Mouse (Mus musculus) forelimb bud, embryonic 11.5 days (tissue): ENCODE results near the gene Cnpy1.

Experiments used
- DNase-seq: peaks from one replicate; pipeline ENCODE4 v3.0.0-alpha.2; 2012; ENCODE audit warnings: low read depth, low spot score

The Cnpy1 gene

DNA sequence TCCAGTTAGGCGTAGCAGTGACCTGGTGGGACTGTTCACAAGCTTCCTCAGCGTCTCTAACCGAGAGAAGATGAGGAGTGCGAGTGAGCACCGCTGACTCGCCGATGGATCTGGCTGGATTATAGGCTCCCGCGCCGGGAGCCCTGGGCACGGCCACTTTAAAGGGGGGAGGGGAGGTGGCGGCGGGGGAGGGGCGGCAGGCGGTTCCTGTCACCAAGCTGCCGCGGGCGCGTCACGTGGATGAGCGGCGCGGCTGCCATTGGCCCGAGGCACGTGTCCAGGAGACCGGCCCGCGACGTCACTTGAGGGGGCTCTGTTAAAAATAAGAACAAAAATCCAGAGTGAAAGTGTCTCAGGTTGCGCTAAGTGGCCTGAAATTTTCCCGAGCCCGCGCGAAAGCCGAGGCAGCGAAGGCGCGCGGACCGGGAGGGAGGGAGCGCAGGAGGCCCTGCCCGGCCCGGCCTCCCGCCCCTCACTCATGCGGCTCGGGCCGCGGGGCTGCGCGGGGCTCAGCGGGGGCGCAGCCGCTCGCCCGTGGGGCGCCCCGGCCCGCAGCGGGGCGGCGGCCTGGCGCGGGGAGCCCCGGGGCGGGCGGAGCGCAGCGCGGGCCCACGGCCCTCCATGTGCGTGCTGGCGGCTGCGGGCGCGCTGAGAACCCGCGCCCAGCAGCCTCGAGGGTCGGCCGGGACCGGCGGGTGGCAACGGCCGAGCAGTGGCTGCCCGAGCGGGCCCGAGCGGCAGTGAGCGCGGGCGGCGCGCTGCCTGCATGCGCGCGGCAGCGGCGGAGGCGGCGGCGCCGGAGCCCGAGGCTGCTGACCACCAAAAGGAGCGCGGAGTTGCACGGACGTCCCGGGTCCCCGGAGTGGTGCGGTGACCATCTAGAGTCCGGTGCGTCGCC, 80.0 kb downstream of the Cnpy1 start, which contains the start of gene En2:
En2 (plus strand) TSS at position 337 of the 898 bp plus-strand sequence.
- peak; percentile 67 for DNase-seq

DNA sequence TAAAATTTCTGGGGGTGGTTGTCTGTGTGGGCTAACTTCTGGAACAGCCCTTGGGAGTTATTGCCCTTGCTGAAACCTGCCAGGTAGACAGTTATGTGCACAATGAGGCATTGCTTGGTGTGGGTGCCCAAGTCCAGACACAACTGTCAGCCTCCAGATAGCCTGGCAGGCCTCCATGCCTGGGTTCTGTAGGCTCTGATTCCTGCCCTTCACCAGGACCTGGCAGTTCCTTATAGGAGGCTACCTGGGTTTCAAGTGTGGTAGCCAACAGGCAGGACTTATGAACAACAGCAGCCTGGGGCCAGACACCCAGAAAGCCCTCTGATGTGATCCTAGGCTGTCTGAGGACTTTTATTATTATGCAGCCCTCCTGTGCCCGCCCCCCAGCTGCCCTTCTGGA, 81.7 kb downstream of the Cnpy1 start:
- no peak for DNase-seq

DNA sequence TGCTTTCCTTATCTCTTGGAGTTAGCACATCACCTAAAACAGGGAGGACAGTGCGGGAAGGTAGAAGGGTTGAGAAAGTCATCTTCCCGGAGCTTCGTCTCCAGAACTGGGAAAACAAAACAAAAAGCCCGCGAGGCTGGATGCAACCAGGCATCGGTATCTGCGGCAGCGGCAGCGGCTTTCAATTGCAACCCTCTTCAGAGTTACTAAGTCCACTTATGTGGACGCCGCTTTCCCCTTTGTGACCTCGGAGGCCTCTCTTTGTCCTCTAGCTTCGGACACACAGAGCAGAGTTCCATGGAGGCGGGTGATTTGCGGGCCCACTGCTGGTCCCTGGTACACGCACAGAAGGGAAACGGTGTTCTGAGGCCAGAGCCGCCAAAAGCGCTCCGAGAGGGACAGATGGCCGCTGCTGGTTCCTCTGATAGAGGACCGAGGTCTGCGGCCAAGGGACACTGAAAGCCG, 83.6 kb downstream of the Cnpy1 start:
- no peak for DNase-seq

DNA sequence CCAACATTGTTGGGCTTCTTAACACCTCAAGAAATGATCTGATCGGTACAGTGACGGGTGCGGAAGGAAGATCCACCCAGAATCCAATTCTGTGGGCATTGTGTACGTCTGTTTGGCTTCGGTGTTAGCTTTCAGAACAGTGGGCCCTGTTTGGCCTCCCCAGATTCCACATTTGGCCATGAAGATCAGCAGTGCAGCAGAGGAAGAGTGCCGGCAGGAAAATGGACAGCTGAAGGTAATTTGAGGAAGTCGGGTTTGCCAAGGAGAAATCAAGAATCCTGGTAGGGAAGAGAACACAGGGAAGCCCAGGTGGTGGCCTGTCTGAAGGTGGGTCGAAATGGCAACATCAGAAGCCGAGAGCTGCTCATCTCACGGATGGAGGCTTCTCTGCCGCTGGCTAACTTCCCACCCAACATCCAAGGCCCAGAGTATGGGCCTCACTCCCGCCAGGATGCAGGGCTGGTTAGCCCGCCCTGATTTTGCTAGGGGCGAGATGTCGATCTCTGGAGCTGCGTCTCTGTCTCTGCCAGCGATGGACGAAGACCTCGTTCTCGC, 84.1 kb downstream of the Cnpy1 start:
- DNase-seq: no peak

DNA sequence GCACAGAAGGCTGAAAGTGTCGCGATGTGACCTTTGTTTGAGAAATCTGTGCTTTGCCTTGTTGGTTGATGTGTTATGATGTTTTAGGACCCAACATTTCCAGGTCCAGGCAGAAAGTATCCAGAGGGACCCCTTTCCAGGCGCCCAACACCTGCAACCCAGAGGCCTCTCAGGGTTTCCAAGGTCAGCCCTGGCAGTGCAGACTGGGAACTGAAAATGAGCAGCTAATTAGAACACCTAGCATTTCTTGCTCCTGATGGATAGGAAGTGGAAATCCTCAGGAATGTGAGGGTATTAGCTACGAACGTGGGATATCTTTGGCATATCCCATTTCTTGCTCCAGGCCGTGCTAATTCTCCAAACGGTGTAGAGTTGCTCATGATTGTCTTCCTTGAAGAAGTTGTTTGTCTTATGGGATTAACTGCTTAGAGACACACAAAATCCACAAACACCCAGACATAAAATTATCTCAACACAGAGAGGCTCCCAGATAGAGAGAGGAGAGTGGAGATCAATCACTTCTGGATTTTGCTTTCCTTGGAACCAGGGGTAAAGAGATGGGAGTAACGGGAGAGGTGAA, 85.6 kb downstream of the Cnpy1 start:
- DNase-seq: no peak

DNA sequence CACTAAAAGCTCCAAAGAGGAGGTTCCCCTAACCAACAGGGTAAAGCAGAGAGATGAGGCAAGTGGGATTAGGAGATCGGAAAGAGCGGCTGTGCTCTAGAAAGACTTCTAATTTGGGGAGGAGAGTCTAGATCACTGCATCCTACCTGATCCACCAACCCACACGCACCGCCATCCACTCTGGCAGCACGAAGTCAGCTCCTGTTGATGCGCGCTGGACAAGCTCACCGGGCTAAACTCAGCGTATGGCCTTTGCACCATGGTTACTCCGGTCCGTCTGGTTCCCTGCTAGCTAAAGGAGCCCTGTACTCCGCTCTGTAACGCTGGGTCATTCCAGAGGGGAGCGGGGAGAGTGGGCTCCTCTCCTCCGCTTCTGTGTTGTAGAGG, 86.5 kb downstream of the Cnpy1 start:
- no peak for DNase-seq

DNA sequence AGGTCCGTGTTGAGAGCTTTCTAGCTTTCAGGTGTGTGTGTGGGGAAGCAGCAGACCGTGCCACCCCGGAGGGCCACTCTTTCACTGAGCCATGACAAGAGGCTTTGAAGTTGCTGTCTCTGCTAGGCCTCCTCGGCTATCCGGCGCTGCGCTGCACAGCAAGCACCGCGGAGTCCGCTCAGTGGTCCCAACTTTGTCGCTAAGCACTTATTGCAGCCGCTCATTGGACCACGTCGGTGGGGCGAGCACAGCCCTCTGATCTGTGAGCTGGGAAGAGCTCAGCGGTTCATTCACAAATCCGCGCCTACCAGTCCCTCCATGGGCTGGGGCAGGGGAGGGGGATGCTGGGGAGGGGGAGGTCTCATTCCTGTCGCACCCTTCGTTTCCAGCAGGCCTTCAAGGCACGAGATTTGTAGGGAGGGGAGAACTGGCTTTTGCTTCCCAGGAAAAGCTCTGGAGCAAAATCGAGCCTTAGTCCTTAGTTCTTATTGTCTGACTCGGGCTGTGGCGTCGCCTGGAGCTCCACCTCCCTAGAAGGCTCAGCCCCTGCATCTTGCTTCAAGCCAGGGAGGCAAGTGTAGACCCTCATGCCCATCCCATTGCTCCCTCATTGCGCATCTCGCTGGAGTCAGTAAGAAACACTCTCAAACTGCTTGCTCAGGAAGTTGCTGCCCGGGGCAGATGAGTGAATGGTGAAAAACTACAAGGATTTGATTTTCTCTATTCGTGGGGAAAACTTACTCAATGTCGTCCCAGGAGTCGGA, 87.1 kb downstream of the Cnpy1 start:
- DNase-seq: no peak

DNA sequence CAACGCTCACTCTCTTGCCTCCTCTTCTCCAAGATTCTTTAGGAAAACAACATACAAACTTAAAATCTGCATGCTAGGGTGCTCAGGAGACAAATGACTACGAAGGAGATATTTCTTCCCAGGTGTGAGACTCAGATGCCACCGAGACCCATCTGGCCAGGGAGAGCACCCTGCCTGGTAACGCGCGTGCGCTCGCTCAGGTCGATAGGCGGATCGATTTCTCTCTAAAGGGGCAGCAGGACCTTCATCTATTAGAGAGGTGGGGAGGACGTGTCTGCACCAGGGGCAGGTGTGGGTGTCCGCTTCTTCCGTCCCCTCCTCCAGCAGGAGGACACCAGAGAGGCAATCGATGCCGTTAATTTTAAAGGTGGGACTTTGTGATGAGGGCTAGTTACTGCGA, 87.8 kb downstream of the Cnpy1 start:
- DNase-seq: no peak

DNA sequence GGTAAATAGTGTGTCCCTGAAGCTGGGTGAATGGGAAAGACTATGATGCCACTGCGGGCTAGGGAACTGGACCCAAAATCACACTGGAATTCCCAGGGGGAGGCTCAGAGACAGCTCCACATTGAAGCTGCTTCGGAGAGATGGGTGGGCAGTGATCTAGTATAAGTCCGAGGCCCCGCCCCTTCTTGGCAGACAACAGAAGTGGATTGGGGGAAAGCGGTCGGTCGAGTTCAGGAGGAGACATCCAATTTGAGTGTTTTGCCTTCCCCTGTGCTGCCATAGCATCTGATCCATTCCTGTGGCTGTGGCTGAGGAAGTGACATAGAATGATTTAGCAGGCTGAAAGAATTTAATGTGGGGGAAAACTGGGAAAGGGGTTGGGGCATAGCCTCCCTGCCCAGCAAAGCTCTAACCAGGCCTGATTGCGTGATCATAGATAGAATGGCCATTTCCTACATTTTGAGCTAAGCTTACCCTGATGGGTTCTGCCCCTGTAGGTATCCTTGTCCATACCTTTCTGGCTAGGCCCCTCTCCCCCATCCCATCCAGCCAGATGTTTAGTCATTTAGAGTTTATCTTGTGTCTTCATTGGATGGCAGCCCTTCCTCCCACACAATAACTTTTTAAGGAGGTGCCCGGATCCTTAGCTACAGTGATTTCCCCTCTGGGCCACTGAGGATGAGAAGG, 88.4 kb downstream of the Cnpy1 start:
- DNase-seq: no peak
